Mouse (Mus musculus): Measurements from ENCODE around the gene Nectin4. TPM values are rescaled to one million over a fixed set of nuclear protein-coding genes. Genes with fewer than 3 reads are reported as not detected.

Gene Nectin4
- total RNA-seq (2023), result 1 to 10 TPM; 1.1 to 1.5 TPM

GRCm38 (mm10) chr1:171369845-171370556, at the start of gene Nectin4:
Gene Nectin4 (plus strand): TSS chr1:171370099.

GRCm38 (mm10) chr1:171328839-171329432, 41.0 kb upstream of the Nectin4 start, which contains the start of gene Dedd:
Gene Dedd (plus strand): TSS chr1:171329145.

GRCm38 (mm10) chr1:171345225-171346094, 24.4 kb upstream of the Nectin4 start, which contains the start of the genes Nit1 and Pfdn2:
Gene Nit1 (minus strand): TSS chr1:171345646.
Gene Pfdn2 (plus strand): TSS chr1:171345670.

GRCm38 (mm10) chr1:171360656-171361055, 9.2 kb upstream of the Nectin4 start, which contains the start of gene Klhdc9:
Gene Klhdc9 (minus strand): TSS chr1:171360798.

DNA sequence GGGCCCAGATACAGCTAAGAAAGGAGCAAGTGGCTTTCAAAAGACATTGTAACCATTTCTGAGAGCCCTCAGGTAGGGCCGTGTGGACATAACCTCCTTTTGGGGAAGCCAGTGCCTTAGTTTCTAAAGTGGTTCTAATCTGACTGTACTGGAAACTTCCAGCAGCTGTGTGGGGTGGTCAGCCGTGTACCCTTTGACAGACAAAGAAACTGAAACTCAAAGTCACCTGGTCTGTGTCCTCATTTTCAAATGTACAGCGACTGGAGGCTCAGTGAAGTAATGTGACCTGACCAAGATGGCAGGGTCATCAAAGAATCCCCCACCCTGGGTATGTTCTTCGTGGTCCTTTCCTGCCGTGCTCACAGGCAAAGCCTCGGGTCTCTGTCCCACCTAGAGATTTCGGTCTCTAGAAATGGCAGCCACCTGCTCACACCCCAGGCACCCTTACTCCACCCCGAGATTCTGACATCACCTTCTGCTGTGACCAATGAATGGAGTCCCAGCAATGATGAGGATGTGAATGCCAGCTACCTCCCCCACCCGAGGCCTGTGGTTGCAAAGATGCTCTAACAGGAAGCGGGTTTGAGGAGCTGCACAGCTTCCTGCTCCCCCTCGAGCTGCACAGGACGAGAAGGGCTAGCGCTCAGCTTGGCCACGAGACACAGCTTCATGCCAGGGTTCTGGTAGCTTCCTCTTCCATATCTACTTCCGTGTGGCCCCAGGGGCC, 18.6 kb downstream of the Nectin4 start, which contains the start of gene Arhgap30:
Gene Arhgap30, plus strand, starts transcription at position 579 of the 727 bp plus-strand sequence.

DNA sequence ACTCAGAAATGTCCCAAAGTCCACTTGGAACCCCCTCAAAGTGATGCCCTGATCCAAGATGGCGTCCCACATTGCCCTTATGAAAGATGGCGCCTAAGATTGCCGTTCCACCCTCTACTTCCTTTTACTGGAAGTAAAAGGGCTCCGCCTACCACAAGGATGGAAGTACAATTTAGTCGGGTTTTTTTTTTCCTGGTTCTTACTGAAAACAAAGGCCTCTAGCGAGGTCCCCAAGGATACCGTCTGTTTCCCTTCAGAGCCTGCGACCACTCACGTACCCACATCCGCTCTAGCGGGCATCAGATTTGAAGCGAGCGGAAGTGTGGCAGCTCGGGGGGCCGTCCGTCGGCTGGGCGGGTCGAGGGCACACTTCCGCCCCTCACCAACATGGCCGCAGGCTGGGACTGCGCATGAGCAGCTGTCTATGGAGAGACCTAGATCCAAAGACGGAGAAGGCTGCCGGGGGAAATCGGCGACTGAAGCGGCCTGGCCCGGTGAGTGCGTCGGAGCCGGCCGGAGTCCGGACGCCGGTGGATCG, 41.1 kb downstream of the Nectin4 start, which contains the start of gene Usf1:
Gene Usf1, plus strand, starts transcription at position 367 of the 538 bp plus-strand sequence.

DNA sequence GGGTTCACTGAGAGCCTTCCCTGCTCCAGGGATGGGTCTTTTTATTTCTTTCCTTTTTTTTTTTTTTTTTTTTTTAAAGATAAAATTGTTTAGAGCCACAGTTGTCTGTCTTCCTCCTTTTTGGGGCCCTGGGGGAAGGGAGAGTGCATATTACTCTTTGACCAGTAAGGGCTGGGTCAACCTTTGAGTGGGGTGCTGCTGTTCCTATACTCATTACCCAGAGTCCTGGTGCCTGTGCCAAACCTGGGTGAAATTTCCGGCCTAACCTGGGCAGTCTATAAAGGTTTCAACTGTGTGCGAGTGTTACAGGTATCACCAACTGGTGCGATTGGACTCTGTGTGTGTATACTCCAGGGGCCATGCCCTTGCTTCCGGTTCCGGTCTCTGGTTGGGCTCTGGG, 48.8 kb downstream of the Nectin4 start, which contains the start of gene Tstd1:
Gene Tstd1, plus strand, starts transcription at position 213 of the 400 bp plus-strand sequence.

DNA sequence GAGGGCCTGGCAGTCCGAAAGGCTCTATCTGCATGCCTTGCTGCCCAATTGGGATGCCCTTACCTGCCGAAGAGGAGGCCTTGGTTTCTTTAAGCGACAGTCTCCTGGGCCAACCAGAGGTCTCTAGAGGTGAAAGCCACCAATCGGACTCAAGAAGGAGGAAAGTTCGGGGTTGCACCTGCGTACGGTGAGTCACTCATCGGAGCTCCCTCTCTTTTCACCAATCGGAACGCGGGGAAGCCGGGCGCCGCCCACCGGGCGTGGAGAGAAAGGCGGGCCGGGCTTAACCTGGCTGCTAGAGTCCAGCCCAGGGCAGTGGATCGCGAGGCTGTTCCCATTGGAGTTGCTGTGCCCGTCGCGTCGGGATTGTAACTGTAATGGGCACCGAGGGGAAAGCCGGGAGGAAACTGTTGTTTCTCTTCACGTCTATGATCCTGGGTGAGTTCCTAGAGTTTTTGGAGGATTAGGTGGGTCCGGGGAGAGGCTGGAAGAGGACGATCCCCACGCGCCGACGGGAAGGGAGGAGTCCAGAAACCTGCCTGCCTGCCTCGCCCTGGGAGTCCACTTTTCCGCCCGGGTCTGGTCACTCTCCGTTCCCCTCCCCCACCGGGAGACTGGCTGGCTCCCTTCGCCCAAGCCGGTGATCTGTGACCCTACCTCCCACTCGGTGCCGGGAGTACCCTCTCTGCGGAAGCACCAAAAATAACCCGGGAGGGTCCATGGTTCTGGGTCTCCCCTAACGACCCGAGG, 67.5 kb downstream of the Nectin4 start, which contains the start of gene F11r:
Gene F11r, plus strand, starts transcription at position 272 of the 750 bp plus-strand sequence.

Other genes with a start within 250 kb of the Nectin4 start
- 10 to 100 TPM; 90.5 to 99.9 TPM for gene Sdhc, start 219.5 kb upstream of the Nectin4 start, total RNA-seq (2023)
- gene Mpz, start 219.4 kb upstream of the Nectin4 start, total RNA-seq (2023), result not detected
- 1 to 10 TPM in 1 of 2 experiments, under 1 TPM in 1; 0.44 to 1.1 TPM for gene Pcp4l1, start 173.8 kb upstream of the Nectin4 start, total RNA-seq (2023)
- not detected for gene Nr1i3, start 156.1 kb upstream of the Nectin4 start, total RNA-seq (2023)
- gene Tomm40l, start 147.6 kb upstream of the Nectin4 start, total RNA-seq (2023), result 10 to 100 TPM; 12.6 to 13.3 TPM
- not detected for gene Apoa2, start 145.0 kb upstream of the Nectin4 start, total RNA-seq (2023)
- 1,000 to 10,000 TPM in 1 of 2 experiments, 100 to 1,000 TPM in 1; 983 to 1,080 TPM for gene Fcer1g, start 135.7 kb upstream of the Nectin4 start, total RNA-seq (2023)
- not detected for gene Adamts4, start 119.7 kb upstream of the Nectin4 start, total RNA-seq (2023)
- gene Ndufs2, start 118.7 kb upstream of the Nectin4 start, total RNA-seq (2023), result 100 to 1,000 TPM in 1 of 2 experiments, 10 to 100 TPM in 1; 98.7 to 109 TPM
- gene B4galt3, start 99.8 kb upstream of the Nectin4 start, total RNA-seq (2023), result 100 to 1,000 TPM; 117 to 119 TPM
- 10 to 100 TPM; 80.1 to 81.5 TPM for gene Ppox, start 88.9 kb upstream of the Nectin4 start, total RNA-seq (2023)
- gene Usp21, start 82.1 kb upstream of the Nectin4 start, total RNA-seq (2023), result 10 to 100 TPM; 31.7 to 36.2 TPM
- 10 to 100 TPM; 46.1 to 47.0 TPM for gene Ufc1, start 75.1 kb upstream of the Nectin4 start, total RNA-seq (2023)
- gene Dedd, start 41.0 kb upstream of the Nectin4 start, total RNA-seq (2023), result 10 to 100 TPM; 27.2 to 28.6 TPM
- gene Nit1, start 24.5 kb upstream of the Nectin4 start, total RNA-seq (2023), result 10 to 100 TPM; 16.6 to 23.2 TPM
- 10 to 100 TPM; 30.1 to 30.6 TPM for gene Pfdn2, start 24.4 kb upstream of the Nectin4 start, total RNA-seq (2023)
- gene Klhdc9, start 9.3 kb upstream of the Nectin4 start, total RNA-seq (2023), result not detected
- gene Arhgap30, start 18.9 kb downstream of the Nectin4 start, total RNA-seq (2023), result 100 to 1,000 TPM; 193 to 235 TPM
- 10 to 100 TPM; 77.5 to 86.2 TPM for gene Usf1, start 41.2 kb downstream of the Nectin4 start, total RNA-seq (2023)
- 1 to 10 TPM; 4.2 to 10.0 TPM for gene Tstd1, start 48.8 kb downstream of the Nectin4 start, total RNA-seq (2023)
- 1 to 10 TPM in 1 of 2 experiments, under 1 TPM in 1; 0.18 to 1.3 TPM for gene F11r, start 67.4 kb downstream of the Nectin4 start, total RNA-seq (2023)
- gene Alyref2, start 133.4 kb downstream of the Nectin4 start, total RNA-seq (2023), result 1 to 10 TPM; 3.3 to 5.0 TPM
- gene Itln1, start 165.2 kb downstream of the Nectin4 start, total RNA-seq (2023), result not detected
- gene Cd244a, start 189.1 kb downstream of the Nectin4 start, total RNA-seq (2023), result 10 to 100 TPM in 1 of 2 experiments, 1 to 10 TPM in 1; 7.8 to 14.4 TPM
- gene Ly9, start 237.3 kb downstream of the Nectin4 start, total RNA-seq (2023), result 10 to 100 TPM; 16.6 to 22.7 TPM

Measured in neutrophil, adult 83 days (primary cell).